Mouse (Mus musculus): Measurements from ENCODE around the gene Dhx9. TPM values are rescaled to one million over a fixed set of nuclear protein-coding genes. Genes with fewer than 3 reads are reported as not detected.

Dhx9 gene
- polyA plus RNA-seq, 1 experiment from 2014 or later: 41.2 TPM

GRCm38 (mm10) chr1:153509012-153509411 lies 21.6 kb upstream of the Dhx9 start:
- no peak overlapping the region for H3K4me3 ChIP-seq (ENCODE audit: low read depth, low read length)
- ATAC-seq (ENCODE audit: low read depth): no peak
- no peak overlapping the region for H3K27ac ChIP-seq (ENCODE audit: low read depth, low read length)
- no peak overlapping the region for H3K4me2 ChIP-seq (ENCODE audit: low read depth, low read length)
- no peaks in the 10 kb centered on the region for H3K4me1 ChIP-seq (ENCODE audit: control insufficient read depth, insufficient read depth, low read length)
- H3K36me3 ChIP-seq (ENCODE audit: control insufficient read depth, insufficient read depth, low read length): no peaks in the 10 kb centered on the region
- H3K27me3 ChIP-seq (ENCODE audit: control insufficient read depth, insufficient read depth, low read length): no peaks in the 10 kb centered on the region
- no peak overlapping the region for H3K9ac ChIP-seq (replicated peaks; ENCODE audit: low read depth, low read length)
- no peaks in the 10 kb centered on the region for H3K9me3 ChIP-seq (ENCODE audit: control insufficient read depth, low read length)
- WGBS: 88% methylated on average over 6 of the region's 6 CpGs

DNA sequence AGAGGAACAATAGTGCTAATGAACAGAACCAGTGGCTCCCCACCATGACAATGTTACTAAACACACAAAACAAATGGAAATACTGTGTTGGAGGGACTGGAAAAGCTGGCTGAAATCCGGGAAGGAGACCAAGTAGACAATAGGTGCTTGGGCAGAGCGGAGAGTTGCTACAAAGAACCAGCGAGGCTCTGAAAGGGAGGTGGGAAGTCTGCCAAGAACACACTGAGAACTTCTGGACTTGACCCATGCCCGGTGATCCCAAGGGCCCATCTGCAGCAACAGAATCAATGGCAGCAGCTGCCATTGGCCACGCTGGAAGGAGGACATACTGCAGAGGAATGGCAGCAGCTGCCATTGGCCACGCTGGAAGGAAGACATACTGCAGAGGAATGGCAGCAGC lies 18.8 kb upstream of the Dhx9 start:
- no peaks in the 10 kb centered on the region for H3K36me3 ChIP-seq (ENCODE audit: control insufficient read depth, insufficient read depth, low read length)
- 45% methylated on average over 6 of the region's 6 CpGs for WGBS
- H3K4me3 ChIP-seq (ENCODE audit: low read depth, low read length): no peak overlapping the region
- H3K9me3 ChIP-seq (ENCODE audit: control insufficient read depth, low read length): no peaks in the 10 kb centered on the region
- H3K4me1 ChIP-seq (ENCODE audit: control insufficient read depth, insufficient read depth, low read length): no peaks in the 10 kb centered on the region
- H3K9ac ChIP-seq (replicated peaks; ENCODE audit: low read depth, low read length): no peak overlapping the region
- no peak overlapping the region for H3K27ac ChIP-seq (ENCODE audit: low read depth, low read length)
- no peak for ATAC-seq (ENCODE audit: low read depth)
- no peak overlapping the region for H3K4me2 ChIP-seq (ENCODE audit: low read depth, low read length)
- H3K27me3 ChIP-seq (ENCODE audit: control insufficient read depth, insufficient read depth, low read length): no peaks in the 10 kb centered on the region

- Histone ChIP-seq H3K36me3 (ENCODE audit: control insufficient read depth, insufficient read depth, low read length) (no peaks in the 10 kb centered on the region), H3K4me2 (ENCODE audit: low read depth, low read length) (no peak overlapping the region), H3K9me3 (ENCODE audit: control insufficient read depth, low read length) (no peaks in the 10 kb centered on the region), H3K4me1 (ENCODE audit: control insufficient read depth, insufficient read depth, low read length) (no peaks in the 10 kb centered on the region), H3K27ac (ENCODE audit: low read depth, low read length) (no peak overlapping the region), H3K9ac (replicated peaks; ENCODE audit: low read depth, low read length) (no peak overlapping the region), H3K4me3 (ENCODE audit: low read depth, low read length) (no peak overlapping the region), H3K27me3 (ENCODE audit: control insufficient read depth, insufficient read depth, low read length) (no peaks in the 10 kb centered on the region)
- ATAC-seq (ENCODE audit: low read depth): no peak
- 71% methylated on average over 5 of the region's 5 CpGs for WGBS
Measured at GRCm38 (mm10) chr1:153501644-153502321, 14.3 kb upstream of the Dhx9 start.

GRCm38 (mm10) chr1:153500030-153500429 lies 12.6 kb upstream of the Dhx9 start:
- no peak overlapping the region for H3K27ac ChIP-seq (ENCODE audit: low read depth, low read length)

DNA sequence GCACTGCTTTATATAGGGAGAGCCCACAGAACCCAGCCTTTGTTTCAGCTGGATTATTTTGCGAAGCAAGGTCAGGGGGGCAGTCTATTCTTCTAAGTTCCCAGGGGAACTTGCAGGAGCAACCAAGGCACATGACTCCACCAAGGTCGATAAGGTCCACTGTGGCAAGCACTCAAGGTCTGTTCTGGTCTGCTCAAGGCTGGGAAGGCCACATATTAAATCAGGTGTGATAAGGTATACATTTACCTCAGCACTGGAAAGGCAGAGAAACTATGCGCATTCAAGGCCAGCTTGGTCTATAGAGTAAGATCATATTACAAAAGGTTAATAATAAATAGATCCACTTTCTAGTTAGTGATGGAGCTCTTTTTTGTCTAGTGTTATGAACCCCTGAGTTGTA lies 8.6 kb upstream of the Dhx9 start:
- Histone ChIP-seq H3K27ac (ENCODE audit: low read depth, low read length) (no peak overlapping the region), H3K9ac (replicated peaks; ENCODE audit: low read depth, low read length) (no peak overlapping the region), H3K27me3 (ENCODE audit: control insufficient read depth, insufficient read depth, low read length) (no peaks in the 10 kb centered on the region), H3K4me2 (ENCODE audit: low read depth, low read length) (no peak overlapping the region), H3K4me3 (ENCODE audit: low read depth, low read length) (no peak overlapping the region), H3K9me3 (ENCODE audit: control insufficient read depth, low read length) (no peaks in the 10 kb centered on the region), H3K4me1 (ENCODE audit: control insufficient read depth, insufficient read depth, low read length) (no peaks in the 10 kb centered on the region), H3K36me3 (ENCODE audit: control insufficient read depth, insufficient read depth, low read length) (no peaks in the 10 kb centered on the region)
- no peak for ATAC-seq (ENCODE audit: low read depth)
- 74% methylated on average over 3 of the region's 3 CpGs for WGBS

More at GRCm38 (mm10) chr1:153500030-153500429, 12.6 kb upstream of the Dhx9 start:
- no peaks in the 10 kb centered on the region for H3K36me3 ChIP-seq (ENCODE audit: control insufficient read depth, insufficient read depth, low read length)
- H3K4me3 ChIP-seq (ENCODE audit: low read depth, low read length): no peak overlapping the region
- no peaks in the 10 kb centered on the region for H3K27me3 ChIP-seq (ENCODE audit: control insufficient read depth, insufficient read depth, low read length)
- H3K9me3 ChIP-seq (ENCODE audit: control insufficient read depth, low read length): no peaks in the 10 kb centered on the region
- no peak overlapping the region for H3K9ac ChIP-seq (replicated peaks; ENCODE audit: low read depth, low read length)
- H3K4me1 ChIP-seq (ENCODE audit: control insufficient read depth, insufficient read depth, low read length): no peaks in the 10 kb centered on the region
- H3K4me2 ChIP-seq (ENCODE audit: low read depth, low read length): no peak overlapping the region
- WGBS: 89% methylated on average over 9 of the region's 9 CpGs
- no peak for ATAC-seq (ENCODE audit: low read depth)

- Histone ChIP-seq H3K4me1 (ENCODE audit: control insufficient read depth, insufficient read depth, low read length) (no peaks in the 10 kb centered on the region), H3K4me2 (ENCODE audit: low read depth, low read length) (no peak overlapping the region), H3K27me3 (ENCODE audit: control insufficient read depth, insufficient read depth, low read length) (no peaks in the 10 kb centered on the region), H3K36me3 (ENCODE audit: control insufficient read depth, insufficient read depth, low read length) (no peaks in the 10 kb centered on the region), H3K27ac (ENCODE audit: low read depth, low read length) (no peak overlapping the region), H3K9ac (replicated peaks; ENCODE audit: low read depth, low read length) (no peak overlapping the region), H3K4me3 (ENCODE audit: low read depth, low read length) (no peak overlapping the region), H3K9me3 (ENCODE audit: control insufficient read depth, low read length) (no peaks in the 10 kb centered on the region)
- no peak for ATAC-seq (ENCODE audit: low read depth)
- WGBS: 22% methylated on average over 6 of the region's 6 CpGs
Measured at GRCm38 (mm10) chr1:153493931-153494330, 6.5 kb upstream of the Dhx9 start.

DNA sequence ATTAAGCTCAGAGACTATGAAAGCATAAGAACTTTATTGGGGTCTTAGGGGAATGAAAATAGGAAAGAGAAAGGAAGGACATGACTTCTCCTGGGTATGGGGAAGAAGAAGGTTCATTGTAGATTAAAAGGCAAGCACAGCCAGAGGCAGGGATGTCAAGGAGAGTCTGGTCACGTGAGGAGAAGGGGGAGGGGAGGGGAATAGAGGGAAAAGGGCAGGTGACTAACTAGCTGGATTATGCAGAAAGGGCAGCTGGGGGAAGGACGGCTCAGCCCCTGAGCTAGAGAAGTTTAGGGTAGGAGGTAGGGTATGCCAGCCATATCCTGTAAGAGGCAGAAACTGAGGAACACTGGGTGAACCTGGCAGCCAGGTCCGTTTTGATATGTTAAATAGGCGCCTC lies 5.9 kb upstream of the Dhx9 start:
- Histone ChIP-seq H3K36me3 (ENCODE audit: control insufficient read depth, insufficient read depth, low read length) (no peaks in the 10 kb centered on the region), H3K27ac (ENCODE audit: low read depth, low read length) (no peak overlapping the region), H3K4me1 (ENCODE audit: control insufficient read depth, insufficient read depth, low read length) (no peaks in the 10 kb centered on the region), H3K9me3 (ENCODE audit: control insufficient read depth, low read length) (no peaks in the 10 kb centered on the region), H3K4me2 (ENCODE audit: low read depth, low read length) (no peak overlapping the region), H3K9ac (replicated peaks; ENCODE audit: low read depth, low read length) (no peak overlapping the region), H3K4me3 (ENCODE audit: low read depth, low read length) (no peak overlapping the region), H3K27me3 (ENCODE audit: control insufficient read depth, insufficient read depth, low read length) (no peaks in the 10 kb centered on the region)
- ATAC-seq (ENCODE audit: low read depth): no peak
- WGBS: 33% methylated on average over 4 of the region's 4 CpGs

DNA sequence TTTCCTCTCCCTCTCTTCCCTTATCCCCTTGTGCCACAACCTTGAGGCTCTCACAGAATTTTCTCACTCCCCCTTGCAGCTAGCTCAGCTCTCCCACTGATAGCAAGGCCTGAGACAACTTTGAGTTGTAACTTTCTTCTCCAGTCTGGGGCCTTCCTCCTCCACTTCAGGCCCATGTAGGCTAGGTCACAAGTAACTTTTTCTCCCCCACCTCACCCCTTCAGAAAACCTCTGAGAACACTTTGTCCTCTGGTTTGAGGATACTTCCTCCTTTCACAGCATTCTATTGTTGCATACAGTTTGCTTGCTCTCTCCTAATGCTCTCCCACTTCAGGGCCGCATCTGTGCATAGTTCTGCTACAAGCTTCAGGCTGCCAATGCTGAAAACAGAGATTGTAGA lies 4.4 kb upstream of the Dhx9 start:
- Histone ChIP-seq H3K27ac (ENCODE audit: low read depth, low read length) (no peak overlapping the region), H3K9ac (replicated peaks; ENCODE audit: low read depth, low read length) (no peak overlapping the region), H3K4me1 (ENCODE audit: control insufficient read depth, insufficient read depth, low read length) (no peaks in the 10 kb centered on the region), H3K9me3 (ENCODE audit: control insufficient read depth, low read length) (no peaks in the 10 kb centered on the region), H3K4me2 (ENCODE audit: low read depth, low read length) (no peak overlapping the region), H3K36me3 (ENCODE audit: control insufficient read depth, insufficient read depth, low read length) (no peaks in the 10 kb centered on the region), H3K27me3 (ENCODE audit: control insufficient read depth, insufficient read depth, low read length) (no peaks in the 10 kb centered on the region), H3K4me3 (ENCODE audit: low read depth, low read length) (no peak overlapping the region)
- no peak for ATAC-seq (ENCODE audit: low read depth)
- 94% methylated on average over 1 of the region's 1 CpGs for WGBS

- Histone ChIP-seq H3K36me3 (ENCODE audit: control insufficient read depth, insufficient read depth, low read length) (no peaks in the 10 kb centered on the region), H3K9me3 (ENCODE audit: control insufficient read depth, low read length) (no peaks in the 10 kb centered on the region), H3K4me2 (ENCODE audit: low read depth, low read length) (no peak overlapping the region), H3K27me3 (ENCODE audit: control insufficient read depth, insufficient read depth, low read length) (no peaks in the 10 kb centered on the region), H3K4me3 (ENCODE audit: low read depth, low read length) (no peak overlapping the region), H3K27ac (ENCODE audit: low read depth, low read length) (no peak overlapping the region), H3K4me1 (ENCODE audit: control insufficient read depth, insufficient read depth, low read length) (no peaks in the 10 kb centered on the region; the same call in 1 of the 2 replicates), H3K9ac (replicated peaks; ENCODE audit: low read depth, low read length) (no peak overlapping the region)
- WGBS: 88% methylated on average over 2 of the region's 2 CpGs
- no peak for ATAC-seq (ENCODE audit: low read depth)
Measured at GRCm38 (mm10) chr1:153491345-153491744, 3.9 kb upstream of the Dhx9 start.
